Mouse (Mus musculus): ENCODE results near the gene Tle3.

Tle3 gene

GRCm38 (mm10) chr9:61436761-61437160 lies 64.6 kb downstream of the Tle3 start:
- in situ Hi-C loops (cut with MboI): no loop called here

DNA sequence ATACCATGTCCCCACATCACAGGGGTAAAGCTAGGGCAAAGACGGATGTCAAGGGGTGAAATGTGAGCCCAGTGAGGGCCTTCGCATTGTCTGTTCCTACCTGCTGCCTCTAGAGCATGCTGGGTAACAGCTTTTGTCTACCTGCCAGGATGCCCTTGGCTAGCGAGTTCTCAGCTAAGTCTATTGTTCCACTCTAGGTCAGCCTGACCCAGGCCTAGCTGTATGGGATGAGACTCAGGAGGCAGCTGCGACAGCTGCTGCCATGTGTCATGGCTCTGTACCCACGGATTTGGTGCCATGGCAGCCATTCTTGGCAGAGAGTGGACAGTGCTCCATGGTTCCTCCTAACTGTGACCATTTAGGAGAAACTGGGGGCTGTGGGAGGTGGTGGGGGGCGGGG lies 66.9 kb downstream of the Tle3 start:
- in situ Hi-C loops (cut with MboI): no loop called here

GRCm38 (mm10) chr9:61439979-61440378 lies 67.8 kb downstream of the Tle3 start:
- in situ Hi-C loops (cut with MboI): no loop called here

DNA sequence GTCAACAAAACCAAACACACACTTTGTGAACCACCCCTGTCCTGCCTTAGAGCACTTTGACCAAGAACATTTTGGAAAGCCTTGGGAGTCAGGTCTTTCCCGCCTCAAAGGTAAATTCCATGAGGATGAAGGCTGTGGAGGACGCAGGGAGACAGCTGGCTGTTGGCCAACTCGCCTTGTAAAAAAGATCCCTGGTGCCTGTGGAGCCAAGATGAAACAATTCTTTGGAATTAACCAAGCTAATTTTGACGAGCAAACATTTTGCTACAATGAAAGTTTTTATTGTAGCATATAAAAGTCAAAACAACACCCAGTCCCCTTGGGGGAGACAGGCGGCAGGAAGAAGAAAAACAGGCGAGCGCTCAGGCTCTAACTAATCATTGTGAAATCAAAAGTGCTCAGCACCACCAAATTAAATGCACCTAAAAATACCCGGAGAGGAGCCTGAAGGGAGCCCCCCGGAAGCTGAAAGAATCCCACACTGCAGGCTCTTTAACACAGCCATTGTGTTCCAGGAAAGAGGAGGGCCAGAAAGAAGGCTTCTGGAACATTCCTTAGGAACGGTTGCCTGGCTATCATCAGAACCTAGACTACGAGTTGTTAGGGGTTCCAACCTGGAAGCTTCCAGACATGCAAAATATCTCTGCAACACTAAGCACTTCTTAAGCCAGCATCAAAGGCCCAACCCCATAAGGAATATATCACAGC lies 69.2 kb downstream of the Tle3 start:
- in situ Hi-C loops (cut with MboI): no loop called here

GRCm38 (mm10) chr9:61442951-61443630 lies 70.9 kb downstream of the Tle3 start:
- in situ Hi-C loops (cut with MboI): no loop called here

DNA sequence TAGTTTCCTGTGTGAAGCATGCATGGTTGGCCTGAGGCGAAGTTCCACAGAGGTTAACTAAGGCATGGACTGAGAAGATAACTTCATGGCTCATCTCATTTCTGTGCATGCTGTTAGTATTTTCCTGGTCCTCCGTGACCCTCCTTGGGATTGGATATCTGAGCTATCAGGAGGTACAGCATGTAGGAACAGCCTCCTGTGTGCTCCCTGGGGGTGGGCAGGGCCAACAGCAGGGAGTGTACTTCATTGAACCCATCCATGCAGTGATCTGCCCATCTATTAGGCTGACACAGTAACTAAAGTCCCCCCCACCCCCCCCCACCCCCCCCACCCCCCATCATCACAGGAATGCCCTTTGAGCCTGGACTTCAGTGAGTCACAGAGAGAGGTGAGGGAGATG lies 73.0 kb downstream of the Tle3 start:
- in situ Hi-C loops (cut with MboI): no loop called here

GRCm38 (mm10) chr9:61445711-61446222 lies 73.6 kb downstream of the Tle3 start:
- in situ Hi-C loops (cut with MboI): no loop called here

DNA sequence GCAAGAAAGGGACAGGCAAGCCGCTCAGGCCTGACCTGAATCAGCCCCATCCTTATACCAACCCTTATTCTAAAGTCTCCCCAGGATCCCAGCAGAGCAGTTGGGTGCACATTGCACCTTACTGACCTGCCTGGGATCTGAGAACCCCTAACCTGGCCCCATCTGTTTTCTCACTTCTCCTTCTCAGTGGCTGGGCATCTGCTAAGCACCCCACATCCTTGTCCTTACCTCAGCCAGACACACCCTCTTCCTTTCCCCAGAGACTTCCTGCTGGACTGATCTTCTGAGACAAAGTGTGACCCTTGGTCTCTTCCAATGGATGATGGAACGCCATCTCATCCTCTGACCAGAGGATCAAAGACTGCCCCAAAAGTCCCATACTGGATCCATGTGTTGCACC lies 74.8 kb downstream of the Tle3 start:
- in situ Hi-C loops (cut with MboI): no loop called here

GRCm38 (mm10) chr9:61449363-61449904 lies 77.3 kb downstream of the Tle3 start:
- in situ Hi-C loops (cut with MboI): no loop called here

- in situ Hi-C loops (cut with MboI): no loop called here
These were observed 79.9 kb downstream of the Tle3 start for GRCm38 (mm10) chr9:61452081-61452480.

GRCm38 (mm10) chr9:61455861-61456261 lies 83.7 kb downstream of the Tle3 start:
- in situ Hi-C loops (cut with MboI): no loop called here

DNA sequence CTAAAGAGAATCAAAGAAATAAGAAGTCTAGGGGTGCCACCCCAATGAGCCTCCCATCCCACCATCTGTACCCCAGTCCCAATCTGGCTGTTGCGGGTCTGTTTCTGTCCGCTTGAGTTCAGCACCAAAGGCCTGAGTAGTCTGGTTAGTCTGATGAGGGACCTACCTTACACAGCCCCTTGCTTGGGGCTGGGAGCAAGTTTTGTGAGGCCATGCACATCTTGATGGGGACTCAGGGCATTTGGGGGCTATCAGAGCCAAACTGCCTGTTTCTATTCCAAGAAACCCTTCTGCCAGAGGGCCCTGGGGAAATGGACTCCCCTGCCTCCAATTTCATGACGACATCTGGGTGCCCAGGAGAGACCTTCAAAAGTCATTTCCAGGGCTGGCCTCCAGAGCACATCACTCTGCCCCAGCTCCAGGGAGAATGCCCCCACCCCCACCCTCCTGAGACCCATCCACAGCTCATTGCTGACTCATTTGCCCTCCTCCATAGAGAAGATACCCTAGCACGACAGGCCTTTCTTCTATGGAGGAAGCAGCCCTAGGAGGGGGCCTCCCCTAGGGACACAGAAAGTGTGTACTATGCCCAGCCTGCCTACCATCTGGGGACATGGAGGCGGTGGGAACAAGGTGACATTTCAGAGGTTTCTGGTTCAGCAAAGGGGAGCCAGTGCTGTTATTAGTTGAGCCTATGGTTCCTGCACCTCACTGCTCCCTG lies 84.4 kb downstream of the Tle3 start:
- in situ Hi-C loops (cut with MboI): no loop called here

GRCm38 (mm10) chr9:61457162-61457523 lies 85.0 kb downstream of the Tle3 start:
- in situ Hi-C loops (cut with MboI): no loop called here

- in situ Hi-C loops (cut with MboI): no loop called here
These were observed 89.7 kb downstream of the Tle3 start for GRCm38 (mm10) chr9:61461859-61462258.

GRCm38 (mm10) chr9:61467436-61467835 lies 95.3 kb downstream of the Tle3 start:
- in situ Hi-C loops (cut with MboI): no loop called here

Measured in mature B cell (primary cell).